Mouse (Mus musculus): ENCODE results near the gene Fgfr2. TPM values are rescaled to one million over a fixed set of nuclear protein-coding genes. Genes with fewer than 3 reads are reported as not detected.
"Not testable (repeated sequence)": the region's sequence is repeated elsewhere in the genome, so short reads cannot be mapped to it uniquely, and the experiment has no call there.

Gene Fgfr2
- polyA plus RNA-seq, 1 experiment = 0.17 TPM

DNA sequence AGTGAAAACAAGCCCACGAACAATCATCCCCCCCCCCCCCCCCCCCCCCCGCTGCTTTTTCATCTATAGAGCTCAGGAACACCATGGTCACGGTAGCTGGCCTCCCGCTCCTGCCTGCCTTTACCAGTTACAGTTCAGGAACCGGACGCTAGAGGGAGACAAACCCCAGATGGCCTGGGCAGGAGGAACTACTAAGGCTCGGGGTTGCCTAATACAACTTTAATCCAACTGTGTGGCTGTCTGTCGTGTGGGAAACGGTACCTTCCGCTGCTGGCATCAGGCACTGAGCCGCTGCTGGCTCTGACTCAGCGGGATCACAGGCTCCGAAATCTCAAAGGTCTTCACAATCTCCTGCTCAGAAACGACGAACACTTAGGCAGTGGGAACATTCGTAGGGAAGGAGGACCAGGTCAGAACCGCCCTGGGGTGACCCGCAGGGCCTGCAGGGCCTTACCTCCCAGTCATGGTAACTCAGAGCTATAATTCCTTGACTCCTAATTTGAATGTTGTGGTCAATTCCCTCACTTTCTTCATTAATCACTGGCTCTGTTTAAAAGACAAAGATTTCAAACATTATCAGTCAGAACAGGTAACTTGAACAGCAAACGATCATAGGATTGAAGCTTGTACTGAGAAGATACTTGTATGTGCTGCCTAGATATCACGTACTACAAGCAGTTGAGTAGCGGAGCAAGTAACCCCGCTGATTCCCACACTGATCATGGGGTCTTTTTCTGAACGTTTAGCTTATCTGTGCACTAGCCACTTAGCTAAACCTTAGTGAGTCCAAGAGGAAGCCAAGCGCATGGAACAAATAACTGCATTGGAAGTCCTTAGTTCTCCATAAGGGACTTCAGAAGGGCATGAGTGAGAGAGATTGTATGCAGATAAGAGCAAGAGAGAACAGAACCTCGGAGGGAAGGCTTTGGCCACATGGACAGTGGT, 2589.6 kb downstream of the Fgfr2 start:
- TF ChIP-seq USF1 (IDR thresholded peaks at IDR 0.05; ENCODE audit: low read depth) = no peak
- peak; percentile 53; the same call in 1 of the 2 replicates for TF ChIP-seq CEBPB (IDR thresholded peaks at IDR 0.05; ENCODE audit: insufficient read depth, poor library complexity, severe bottlenecking)
- no peak overlapping the region for H3K4me2 ChIP-seq (ENCODE audit: low read depth)
- H3ac ChIP-seq (ENCODE audit: control insufficient read depth, insufficient read length) = no peak overlapping the region
- peaks cover 29% of the 10 kb centered on the region for H3K36me3 ChIP-seq (ENCODE audit: control insufficient read depth, insufficient read depth)
- H3K27me3 ChIP-seq (ENCODE audit: control insufficient read depth, insufficient read depth, insufficient read length) = no peaks in the 10 kb centered on the region
- H3K79me2 ChIP-seq (ENCODE audit: control insufficient read depth, insufficient read depth) = no peaks in the 10 kb centered on the region
- H3K4me3 ChIP-seq = no peak overlapping the region

DNA sequence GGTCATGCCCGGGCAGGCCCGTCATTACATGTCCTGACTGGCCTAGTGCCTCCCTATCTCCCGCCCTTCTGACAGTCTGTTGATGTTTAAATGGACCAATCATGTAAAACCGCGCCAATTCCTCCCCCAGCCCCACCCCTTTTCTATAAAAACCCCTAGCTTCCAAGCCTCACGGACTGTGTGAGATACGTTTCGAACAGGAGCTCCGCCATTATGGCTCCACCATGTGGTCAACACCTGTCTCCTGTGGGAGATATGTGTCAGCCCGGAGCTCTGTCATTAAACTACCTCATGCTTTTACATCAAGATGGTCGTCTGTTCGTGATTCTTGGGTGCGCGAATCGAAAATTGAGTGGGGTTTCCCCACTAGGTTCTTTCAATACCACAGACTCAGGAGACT, 2592.0 kb downstream of the Fgfr2 start:
- not testable (repeated sequence) for H3ac ChIP-seq (ENCODE audit: control insufficient read depth, insufficient read length); H3K79me2 ChIP-seq (ENCODE audit: control insufficient read depth, insufficient read depth); H3K4me2 ChIP-seq (ENCODE audit: low read depth); H3K4me3 ChIP-seq; H3K27me3 ChIP-seq (ENCODE audit: control insufficient read depth, insufficient read depth, insufficient read length)
- peaks cover 29% of the 10 kb centered on the region for H3K36me3 ChIP-seq (ENCODE audit: control insufficient read depth, insufficient read depth)

DNA sequence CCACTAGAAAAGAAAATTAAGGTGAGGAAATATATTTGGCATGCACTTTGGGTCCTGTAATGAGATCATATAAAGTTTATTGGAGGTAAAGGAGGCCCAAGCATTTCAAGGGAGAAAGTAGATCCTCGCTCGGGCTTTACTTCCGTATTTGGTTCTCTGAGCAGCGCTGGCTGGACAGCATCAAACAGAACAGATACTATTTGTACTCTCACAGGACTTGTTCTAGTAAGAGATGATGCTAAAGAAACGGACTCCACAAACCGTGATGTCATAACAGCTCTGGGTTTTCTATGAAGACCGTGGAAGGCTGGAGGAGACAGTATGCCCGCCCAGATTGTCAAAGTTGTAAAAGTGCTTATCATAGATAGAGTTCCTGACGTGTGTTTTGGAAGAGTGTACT, 2595.8 kb downstream of the Fgfr2 start:
- TF ChIP-seq E2F4 (IDR thresholded peaks at IDR 0.05; ENCODE audit: insufficient read depth) (no peak), REST (IDR thresholded peaks at IDR 0.05; ENCODE audit: insufficient read depth, insufficient read length) (no peak), USF1 (IDR thresholded peaks at IDR 0.05; ENCODE audit: low read depth) (no peak), POLR2A (IDR thresholded peaks at IDR 0.05; ENCODE audit: insufficient read length, low read depth) (no peak), POLR2AphosphoS2 (IDR thresholded peaks at IDR 0.05; ENCODE audit: insufficient read length, low read depth) (no peak), MAX (IDR thresholded peaks at IDR 0.05; ENCODE audit: low read depth) (no peak), TCF12 (IDR thresholded peaks at IDR 0.05; ENCODE audit: insufficient read depth, poor library complexity, severe bottlenecking) (no peak), SRF (IDR thresholded peaks at IDR 0.05; ENCODE audit: control insufficient read depth, insufficient read length, low read depth) (no peak), MYOG (IDR thresholded peaks at IDR 0.05; ENCODE audit: control insufficient read depth in 1 of 3, insufficient read depth in 1 of 3, insufficient read length in 2 of 3, low read depth in 2 of 3) (no peak)
- no peak overlapping the region for H3K4me3 ChIP-seq
- no peak overlapping the region for H3ac ChIP-seq (ENCODE audit: control insufficient read depth, insufficient read length)
- H3K36me3 ChIP-seq (ENCODE audit: control insufficient read depth, insufficient read depth) = peaks cover 19% of the 10 kb centered on the region
- H3K79me2 ChIP-seq (ENCODE audit: control insufficient read depth, insufficient read depth) = no peaks in the 10 kb centered on the region
- no peaks in the 10 kb centered on the region for H3K27me3 ChIP-seq (ENCODE audit: control insufficient read depth, insufficient read depth, insufficient read length)
- no peak overlapping the region for H3K4me2 ChIP-seq (ENCODE audit: low read depth)

DNA sequence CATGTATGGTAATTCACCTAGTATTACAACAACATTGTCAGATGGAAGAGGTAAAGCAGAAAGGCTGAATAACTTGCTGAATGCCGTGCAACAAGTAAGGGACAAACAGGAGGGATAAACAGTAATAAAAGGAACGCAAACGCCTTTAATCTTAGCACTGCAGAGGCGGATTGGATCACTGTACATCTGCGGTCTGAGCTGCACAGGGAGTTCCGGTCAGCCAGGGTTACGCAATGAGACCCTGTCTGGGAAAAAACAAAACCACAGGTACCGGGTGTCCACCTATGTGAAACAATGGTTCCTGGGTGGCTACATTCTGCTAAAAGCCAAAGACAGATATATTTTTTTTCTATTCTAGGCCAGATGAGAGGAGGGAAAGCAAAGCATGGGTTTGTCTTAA, 2599.7 kb downstream of the Fgfr2 start:
- Histone ChIP-seq H3K27me3 (ENCODE audit: control insufficient read depth, insufficient read depth, insufficient read length) (no peaks in the 10 kb centered on the region), H3ac (ENCODE audit: control insufficient read depth, insufficient read length) (no peak overlapping the region), H3K79me2 (ENCODE audit: control insufficient read depth, insufficient read depth) (peaks cover 8% of the 10 kb centered on the region), H3K4me3 (no peak overlapping the region), H3K4me2 (ENCODE audit: low read depth) (no peak overlapping the region), H3K36me3 (ENCODE audit: control insufficient read depth, insufficient read depth) (no peaks in the 10 kb centered on the region)
- TF ChIP-seq SRF (IDR thresholded peaks at IDR 0.05; ENCODE audit: control insufficient read depth, insufficient read length, low read depth) = no peak
- TF ChIP-seq MYOG (IDR thresholded peaks at IDR 0.05; ENCODE audit: control insufficient read depth in 1 of 3, insufficient read depth in 1 of 3, insufficient read length in 2 of 3, low read depth in 2 of 3) = no peak
- no peak for TF ChIP-seq E2F4 (IDR thresholded peaks at IDR 0.05; ENCODE audit: insufficient read depth)
- no peak for TF ChIP-seq REST (IDR thresholded peaks at IDR 0.05; ENCODE audit: insufficient read depth, insufficient read length)
- TF ChIP-seq CEBPB (IDR thresholded peaks at IDR 0.05; ENCODE audit: insufficient read depth, poor library complexity, severe bottlenecking) = no peak

DNA sequence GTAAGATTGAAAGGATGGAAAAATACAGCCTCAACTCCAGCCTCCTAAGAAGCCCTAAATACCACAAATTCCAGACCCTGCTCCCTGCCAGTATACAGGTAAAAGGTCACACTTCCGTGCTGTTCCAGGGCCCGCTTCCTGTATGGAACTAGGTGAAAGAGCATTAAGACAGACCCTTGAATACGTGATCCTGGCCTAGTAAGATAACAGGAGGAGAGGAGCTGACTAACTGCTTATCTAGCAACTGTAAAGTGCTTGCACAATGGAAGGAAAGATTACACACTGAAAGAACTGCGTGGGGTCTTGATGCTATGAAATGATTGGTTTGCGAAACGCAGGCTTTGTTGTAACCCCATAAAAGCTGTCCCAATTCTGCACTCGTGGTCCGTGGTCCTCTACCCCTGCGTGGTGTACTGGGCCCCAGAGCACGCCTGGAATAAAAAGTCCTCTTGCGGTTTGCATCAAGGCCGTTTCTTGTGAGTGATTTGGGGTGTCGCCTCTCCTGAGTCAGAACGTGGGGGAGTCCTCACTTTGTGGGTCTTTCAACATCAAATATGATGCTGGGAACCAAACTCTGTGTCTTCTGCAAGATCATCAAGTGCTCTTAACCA, 2602.2 kb downstream of the Fgfr2 start:
- Histone ChIP-seq H3ac (ENCODE audit: control insufficient read depth, insufficient read length) (no peak overlapping the region), H3K4me2 (ENCODE audit: low read depth) (no peak overlapping the region), H3K36me3 (ENCODE audit: control insufficient read depth, insufficient read depth) (no peaks in the 10 kb centered on the region), H3K27me3 (ENCODE audit: control insufficient read depth, insufficient read depth, insufficient read length) (no peaks in the 10 kb centered on the region), H3K79me2 (ENCODE audit: control insufficient read depth, insufficient read depth) (peaks cover 33% of the 10 kb centered on the region), H3K4me3 (peak overlapping the region; percentile 88)
- TF ChIP-seq SRF (IDR thresholded peaks at IDR 0.05; ENCODE audit: control insufficient read depth, insufficient read length, low read depth) = no peak
- no peak for TF ChIP-seq USF1 (IDR thresholded peaks at IDR 0.05; ENCODE audit: low read depth)
- no peak for TF ChIP-seq POLR2A (IDR thresholded peaks at IDR 0.05; ENCODE audit: insufficient read length, low read depth)
- no peak for TF ChIP-seq CEBPB (IDR thresholded peaks at IDR 0.05; ENCODE audit: insufficient read depth, poor library complexity, severe bottlenecking)
- no peak for TF ChIP-seq TCF12 (IDR thresholded peaks at IDR 0.05; ENCODE audit: insufficient read depth, poor library complexity, severe bottlenecking)
- TF ChIP-seq REST (IDR thresholded peaks at IDR 0.05; ENCODE audit: insufficient read depth, insufficient read length) = no peak
- no peak for TF ChIP-seq TCF3 (IDR thresholded peaks at IDR 0.05; ENCODE audit: insufficient read length, low read depth)
- no peak for TF ChIP-seq MYOD1 (IDR thresholded peaks at IDR 0.05; ENCODE audit: control insufficient read depth in 1 of 3, insufficient read length in 2 of 3, low read depth in 2 of 3)
- no peak for TF ChIP-seq MYOG (IDR thresholded peaks at IDR 0.05; ENCODE audit: control insufficient read depth in 1 of 3, insufficient read depth in 1 of 3, insufficient read length in 2 of 3, low read depth in 2 of 3)
